24 mouse cellular contexts compared by ENCODE assay signal in the genomic region with DNA sequence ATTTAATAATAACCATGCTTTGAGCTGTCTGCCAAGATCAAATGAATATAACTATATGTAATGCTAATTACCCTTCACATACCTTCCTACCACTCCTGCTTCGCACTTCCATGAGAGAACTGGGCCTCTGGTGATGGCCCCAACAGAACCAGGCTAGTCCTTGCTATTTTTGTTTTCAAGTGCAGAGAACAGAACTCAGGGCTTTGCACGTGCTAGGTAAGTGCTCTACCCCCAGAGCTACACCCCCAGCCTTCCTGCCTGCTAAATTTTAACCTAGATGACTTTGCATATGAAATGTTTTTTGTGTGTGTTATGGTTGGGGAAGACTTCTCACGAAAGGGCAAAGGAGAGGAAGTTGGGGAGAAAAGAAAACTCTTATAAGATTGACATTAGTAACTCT. TPM values are rescaled to one million over a fixed set of nuclear protein-coding genes. Genes with fewer than 3 reads are reported as not detected.
DNase-seq lines count a peak whose midpoint lies in the region; TF ChIP-seq lines count a peak whose summit lies in the region.
"Had no signal": no experiment of that assay in that cellular context is flagged by ENCODE, and none has a peak within 500 bp of the region (broad histone marks: within the 10 kb centered on the region; RNA-seq: fewer than 3 reads in every experiment).

No protein-coding gene starts in this region.

- peak overlapping the region; percentile 82 for H3K27ac ChIP-seq in left cerebral cortex, adult 2 months
- H3K27ac ChIP-seq: embryonic facial prominence, embryonic 10.5 days; heart, adult 2 months; hindbrain, embryonic 12.5 days; limb, embryonic 10.5 days; macrophage; neural tube, embryonic 15.5 days had no signal

- no peak overlapping the region for H3K4me3 ChIP-seq in left cerebral cortex, adult 2 months
- H3K4me3 ChIP-seq: embryonic facial prominence, embryonic 10.5 days; heart, adult 2 months; hindbrain, embryonic 12.5 days; limb, embryonic 10.5 days; neural tube, embryonic 15.5 days had no signal

- TF ChIP-seq CTCF in left cerebral cortex, adult 2 months (IDR thresholded peaks at IDR 0.05): no peak

- intact Hi-C loops in left cerebral cortex, adult 2 months (cut with DNase I): loop anchor here (1.0 kb wide), 1 partner anchor 12 kb away; no protein-coding TSS in a partner anchor

- DNase-seq in heart, adult 11 months: peak; percentile 68
- no peak for DNase-seq in heart, adult 9 months (ENCODE audit: low spot score in 2 of 2)
- no peak for DNase-seq in left cerebral cortex, adult 2 months (ENCODE audit: extremely low spot score in 1 of 2, low spot score in 2 of 2)
- DNase-seq in left cerebral cortex, adult 8-10 months (ENCODE audit: low spot score in 2 of 2): no peak
- DNase-seq in thymus, postnatal 14 days: peak; percentile 62
- DNase-seq in thymus, postnatal 10 days (ENCODE audit: low spot score in 2 of 2): no peak
- DNase-seq in gastrocnemius, postnatal 10 days: no peak
- DNase-seq: B cell, adult 2 months; liver; right cerebral cortex, adult 18-20 months had no signal

RNA-seq across cellular contexts. Expression of a gene that starts 0.7 kb away (rescaled TPM):
- under 1 TPM; 0.63 to 0.75 TPM for total RNA-seq in left cerebral cortex, adult 2 months (2021)
- total RNA-seq in left cerebral cortex, adult 8-10 months (2022): 1 to 10 TPM; 1.6 to 1.9 (median 1.7) TPM
- not detected for total RNA-seq in gastrocnemius, postnatal 10 days (2021)
- total RNA-seq: CH12.LX; common myeloid progenitor, adult 5-6 weeks; heart, adult 2 months; heart, postnatal 25 days; midbrain, postnatal 0 days had no signal

RNA-seq across cellular contexts. Expression of a gene that starts 21.4 kb away (rescaled TPM):
- not detected for total RNA-seq in left cerebral cortex, adult 2 months (2021)
- under 1 TPM in 3 of 4 experiments, not detected in 1; 0.16 to 0.66 (median 0.30) TPM for total RNA-seq in left cerebral cortex, adult 8-10 months (2022)
- total RNA-seq in gastrocnemius, postnatal 10 days (2021): not detected
- total RNA-seq: adrenal gland, adult 18-20 months; adrenal gland, postnatal 36 days; CH12.LX; common myeloid progenitor, adult 5-6 weeks; gastrocnemius, adult 8-10 months; heart, adult 2 months; heart, postnatal 25 days; layer of hippocampus, postnatal 10 days had no signal

RNA-seq across cellular contexts. Expression of a gene that starts 44.3 kb away (rescaled TPM):
- 10 to 100 TPM; 52.1 to 74.9 TPM for total RNA-seq in left cerebral cortex, adult 2 months (2021)
- total RNA-seq in left cerebral cortex, adult 8-10 months (2022): 100 to 1,000 TPM; 160 to 218 (median 183) TPM
- 10 to 100 TPM; 72.8 to 79.1 TPM for total RNA-seq in gastrocnemius, postnatal 10 days (2021)
- total RNA-seq: common myeloid progenitor, adult 5-6 weeks had no signal

Comparison
In these comparisons a context has a peak if more than half of its experiments do, and no peak if none do; other contexts are left out.
1. DNase-seq: peak in heart, adult 11 months (single experiment) and thymus, postnatal 14 days (single experiment); none in heart, adult 9 months (0 of 2), left cerebral cortex, adult 2 months (0 of 2), left cerebral cortex, adult 8-10 months (0 of 2), thymus, postnatal 10 days (0 of 2) and gastrocnemius, postnatal 10 days (single experiment).